Mouse (Mus musculus) G1E (cell line): ENCODE data around the gene Ttll12. TPM values are rescaled to one million over a fixed set of nuclear protein-coding genes. Genes with fewer than 3 reads are reported as not detected.
A peak's percentile ranks its signal among the peaks of the same experiment; 100 is the strongest.

Source experiments
- ATAC-seq: 2 replicates; pipeline ENCODE4 v1.8.0; 2016; ENCODE audit warnings: mild to moderate bottlenecking; ENCODE audit not compliant: insufficient number of reproducible peaks, poor library complexity, low FRiP score, severe bottlenecking; ENCODE audit errors: extremely low read depth
- DNase-seq: peaks from one replicate; pipeline ENCODE4 v3.0.0; 2012; ENCODE audit warnings: low spot score
- H3K27me3 ChIP-seq: 2 replicates; pipeline ENCODE4 v1.6.1; 2012; ENCODE audit warnings: mild to moderate bottlenecking, low read length, inconsistent platforms; ENCODE audit not compliant: insufficient read depth
- H3K36me3 ChIP-seq: replicated peaks from 2 replicates; pipeline ENCODE3; 2012; ENCODE audit warnings: mild to moderate bottlenecking, inconsistent platforms
- H3K4me1 ChIP-seq: 2 replicates; pipeline ENCODE4 v1.6.1; 2012; ENCODE audit warnings: low read depth, low read length, inconsistent platforms, mixed read lengths; ENCODE audit not compliant: insufficient read depth
- H3K4me3 ChIP-seq: 2 replicates; pipeline ENCODE4 v1.5.1; 2012; ENCODE audit warnings: low read depth, mild to moderate bottlenecking, inconsistent platforms, low read length, moderate library complexity, mixed read lengths
- H3K9me3 ChIP-seq: replicated peaks from 2 replicates; pipeline ENCODE4 v1.6.1; 2012; ENCODE audit warnings: inconsistent platforms
- CTCF ChIP-seq: IDR thresholded peaks from 2 replicates; pipeline ENCODE4 v1.5.1; 2012; ENCODE audit warnings: low read depth, low read length, inconsistent platforms, mixed read lengths
- GATA1 ChIP-seq: IDR thresholded peaks from 2 replicates; pipeline ENCODE4 v1.6.1; 2012; ENCODE audit warnings: borderline replicate concordance, low read length, inconsistent platforms, mixed read lengths
- GATA2 ChIP-seq: IDR thresholded peaks from 2 replicates; pipeline ENCODE4 v1.6.1; 2012; ENCODE audit warnings: low read depth, low read length, inconsistent platforms, borderline replicate concordance
- POLR2AphosphoS5 ChIP-seq: IDR thresholded peaks from 2 replicates; pipeline ENCODE4 v1.6.1; 2012; ENCODE audit warnings: low read depth, low read length, inconsistent platforms; ENCODE audit not compliant: insufficient replicate concordance
- TAL1 ChIP-seq: conservative IDR thresholded peaks from 2 replicates; pipeline ENCODE4 v1.6.1; 2012; ENCODE audit warnings: low read depth, low read length, inconsistent platforms, mixed read lengths
- polyA plus RNA-seq: library from polyadenylated mRNA; stranded (reverse); fragments of >175 nt; gene quantifications from 2 replicates; pipeline ENCODE4 v1.2.3, GENCODE M21; 2012
- total RNA-seq, 2 experiments: library from RNA; stranded (forward) in 1 of 2; stranded (reverse) in 1 of 2; fragments of 200-1000 nt in 1 of 2; fragments of >200 nt in 1 of 2; fragmentation: Nextera tagmentation in 1 of 2; gene quantifications; 2 replicates each; pipeline ENCODE4 v1.2.3; 2014 to 2017

Ttll12 gene
- total and polyA plus RNA-seq, 3 experiments: 15.5 to 181 (median 59.4) TPM

GRCm38 (mm10) chr15:83527092-83527437, 67.9 kb downstream of the Ttll12 start:
- Histone ChIP-seq H3K9me3 (0 out of 2 replicates have a peak, but pooled peaks cover 4% of the 10 kb centered on the region), H3K4me1 (peaks cover 10% of the 10 kb centered on the region), H3K27me3 (peaks cover 76% of the 10 kb centered on the region), H3K36me3 (no peaks in the 10 kb centered on the region), H3K4me3 (peak overlapping the region; percentile 45; the same call in 1 of the 2 replicates)
- no peak for DNase-seq
- TF ChIP-seq POLR2AphosphoS5 (no peak), TAL1 (no peak), GATA2 (no peak), GATA1 (no peak), CTCF (no peak)
- ATAC-seq: no peak

DNA sequence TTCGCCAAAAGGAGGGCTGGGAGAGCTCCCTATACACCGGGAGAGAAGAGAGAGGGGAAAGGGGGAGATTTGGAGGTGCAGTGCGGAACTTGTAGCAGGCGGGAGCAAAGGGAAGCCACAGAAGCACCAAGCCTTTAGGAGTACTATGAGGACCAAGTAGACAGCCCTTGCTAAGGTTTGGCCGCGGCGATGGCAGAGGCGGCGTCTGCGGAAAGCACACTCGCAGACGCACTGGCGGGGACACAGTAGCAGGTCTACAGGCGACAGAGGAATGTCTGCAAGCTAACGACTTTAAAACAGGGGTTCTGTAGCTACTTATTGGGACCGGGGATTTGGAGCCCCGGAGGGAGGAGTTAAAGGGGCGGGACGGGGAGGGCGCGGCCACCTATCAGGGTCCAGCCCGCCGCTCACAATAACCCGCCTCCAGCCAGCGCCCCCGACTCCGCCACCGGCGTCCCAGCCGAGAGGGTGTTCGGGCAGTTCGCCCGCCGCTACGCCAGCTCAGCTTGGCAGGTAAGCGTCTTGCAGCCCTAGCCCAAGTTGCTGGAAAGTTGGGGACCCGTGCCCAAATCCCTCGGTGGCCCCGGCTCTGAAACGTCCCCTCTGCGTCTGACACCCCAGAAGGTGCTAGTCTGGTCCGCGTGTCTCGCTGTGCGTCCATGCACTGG, 68.4 kb downstream of the Ttll12 start, which contains the start of gene Bik:
TSS of gene Bik (plus strand) at position 439 of the 668 bp plus-strand sequence.
- TF ChIP-seq TAL1 (no peak), GATA1 (no peak), GATA2 (no peak), CTCF (no peak), POLR2AphosphoS5 (no peak)
- H3K4me3 ChIP-seq: peak within 1 kb of the TSS; percentile 45; the same call in 1 of the 2 replicates
- H3K4me1 ChIP-seq: peaks cover 10% of the 10 kb centered on the region
- DNase-seq: no peak
- 0 out of 2 replicates have a peak, but pooled peaks cover 3% of the 10 kb centered on the region for H3K9me3 ChIP-seq
- H3K36me3 ChIP-seq: no peaks in the 10 kb centered on the region
- no peak for ATAC-seq
- H3K27me3 ChIP-seq: peaks cover 78% of the 10 kb centered on the region

Other genes starting within 250 kb of the Ttll12 start
- gene Arfgap3, start 244.9 kb downstream of the Ttll12 start, total RNA-seq (2014; fragmentation: Nextera tagmentation): 39.7 and 56.7 TPM in 2 replicates
- 47.0 and 49.7 TPM in 2 replicates for gene Arfgap3, start 244.9 kb downstream of the Ttll12 start, total RNA-seq (2017)
- 7.1 and 8.4 TPM in 2 replicates for gene Arfgap3, start 244.9 kb downstream of the Ttll12 start, polyA plus RNA-seq
- gene Pacsin2, start 130.6 kb downstream of the Ttll12 start, total RNA-seq (2014; fragmentation: Nextera tagmentation): 34.5 and 36.0 TPM in 2 replicates
- 41.6 and 45.2 TPM in 2 replicates for gene Pacsin2, start 130.6 kb downstream of the Ttll12 start, total RNA-seq (2017)
- 60.5 and 61.0 TPM in 2 replicates for gene Pacsin2, start 130.6 kb downstream of the Ttll12 start, polyA plus RNA-seq
- gene Ttll1, start 84.3 kb downstream of the Ttll12 start, total RNA-seq (2014; fragmentation: Nextera tagmentation): 12.3 and 15.7 TPM in 2 replicates
- 5.6 and 6.5 TPM in 2 replicates for gene Ttll1, start 84.3 kb downstream of the Ttll12 start, total RNA-seq (2017)
- 2.0 and 2.3 TPM in 2 replicates for gene Ttll1, start 84.3 kb downstream of the Ttll12 start, polyA plus RNA-seq
- gene Bik, start 68.3 kb downstream of the Ttll12 start, total RNA-seq (2014; fragmentation: Nextera tagmentation): not detected in 2 replicates
- gene Bik, start 68.3 kb downstream of the Ttll12 start, total RNA-seq (2017): not detected in 2 replicates
- gene Bik, start 68.3 kb downstream of the Ttll12 start, polyA plus RNA-seq: not detected in 2 replicates
- 13.5 and 31.8 TPM in 2 replicates for gene Tspo, start 31.6 kb downstream of the Ttll12 start, total RNA-seq (2014; fragmentation: Nextera tagmentation)
- 50.5 and 63.3 TPM in 2 replicates for gene Tspo, start 31.6 kb downstream of the Ttll12 start, total RNA-seq (2017)
- 108 and 114 TPM in 2 replicates for gene Tspo, start 31.6 kb downstream of the Ttll12 start, polyA plus RNA-seq
- 8.5 and 17.7 TPM in 2 replicates for gene Mcat, start 31.4 kb downstream of the Ttll12 start, total RNA-seq (2014; fragmentation: Nextera tagmentation)
- 13.4 and 14.0 TPM in 2 replicates for gene Mcat, start 31.4 kb downstream of the Ttll12 start, total RNA-seq (2017)
- 17.1 and 20.2 TPM in 2 replicates for gene Mcat, start 31.4 kb downstream of the Ttll12 start, polyA plus RNA-seq
- not detected in 2 replicates for gene Scube1, start 129.9 kb upstream of the Ttll12 start, total RNA-seq (2014; fragmentation: Nextera tagmentation)
- 0.05 and 0.12 TPM in 2 replicates for gene Scube1, start 129.9 kb upstream of the Ttll12 start, total RNA-seq (2017)
- gene Scube1, start 129.9 kb upstream of the Ttll12 start, polyA plus RNA-seq: not detected in 2 replicates
- not detected in 2 replicates for gene Mpped1, start 184.3 kb upstream of the Ttll12 start, total RNA-seq (2014; fragmentation: Nextera tagmentation)
- 0.12 TPM in 1 of 2 replicates, not detected in the other for gene Mpped1, start 184.3 kb upstream of the Ttll12 start, total RNA-seq (2017)
- gene Mpped1, start 184.3 kb upstream of the Ttll12 start, polyA plus RNA-seq: not detected in 2 replicates